Mouse (Mus musculus) C2C12 (cell line): ENCODE measurements around the gene Trpv4.

Source experiments
- CEBPB ChIP-seq: IDR thresholded peaks from one replicate; pipeline ENCODE4 v1.6.1; 2011; ENCODE audit warnings: low read depth, mild to moderate bottlenecking, control low read depth, moderate library complexity
- CTCF ChIP-seq: IDR thresholded peaks from one replicate; pipeline ENCODE4 v1.5.1; 2011; ENCODE audit not compliant: control insufficient read depth, insufficient read depth, insufficient read length
- MYOG ChIP-seq: IDR thresholded peaks from one replicate; pipeline ENCODE4 v1.6.1; 2011; ENCODE audit not compliant: control insufficient read depth, insufficient read length; ENCODE audit errors: extremely low read depth
- USF1 ChIP-seq: IDR thresholded peaks from one replicate; pipeline ENCODE4 v1.6.1; 2011; ENCODE audit warnings: low read depth, mild to moderate bottlenecking, control low read depth, moderate library complexity

GRCm38 (mm10) chr5:114625590-114625989 is 32.6 kb downstream of the Trpv4 start:
- TF ChIP-seq USF1 (no peak), CTCF (peak; percentile 53), MYOG (no peak), CEBPB (no peak)
